Mouse (Mus musculus) pancreas, adult 10 weeks (tissue): ENCODE data around the gene Podn. TPM values are rescaled to one million over a fixed set of nuclear protein-coding genes. Genes with fewer than 3 reads are reported as not detected.

Experiments used
- polyA plus RNA-seq: library from polyadenylated mRNA; stranded (reverse); fragments of 350-450 nt; fragmentation: Illumina TruSeq; extraction: RNeasy Lipid Tissue Mini Kit (QIAGEN cat#74804); gene quantifications from one replicate; pipeline ENCODE4 v1.2.3, GENCODE M21; 2015; ENCODE audit warnings: low read depth, low replicate concordance; ENCODE audit not compliant: insufficient read depth

The Podn gene
- 10.8 TPM for polyA plus RNA-seq

GRCm38 (mm10) chr4:108096345-108096744 lies at the start of gene Podn:
TSS of gene Podn (minus strand) at chr4:108096445.

GRCm38 (mm10) chr4:108144880-108145279 lies 48.6 kb upstream of the Podn start, which contains the start of gene Scp2:
TSS of gene Scp2 (minus strand) at chr4:108144998.

GRCm38 (mm10) chr4:107967966-107968682 lies 128.1 kb downstream of the Podn start, which contains the start of gene Slc1a7:
TSS of gene Slc1a7 (plus strand) at chr4:107968332.

Other genes starting within 250 kb of the Podn start
- 17.0 TPM for gene Magoh, start 216.7 kb downstream of the Podn start, polyA plus RNA-seq
- 24.7 TPM for gene 0610037L13Rik, start 206.6 kb downstream of the Podn start, polyA plus RNA-seq
- gene Cpt2, start 172.8 kb downstream of the Podn start, polyA plus RNA-seq, result 12.1 TPM
- 0.26 TPM for gene Slc1a7, start 128.1 kb downstream of the Podn start, polyA plus RNA-seq
- 60.6 TPM for gene Scp2, start 48.6 kb upstream of the Podn start, polyA plus RNA-seq
- gene Echdc2, start 69.0 kb upstream of the Podn start, polyA plus RNA-seq, result 145 TPM
- not detected for gene Zyg11a, start 121.6 kb upstream of the Podn start, polyA plus RNA-seq
- 2.5 TPM for gene Zyg11b, start 204.7 kb upstream of the Podn start, polyA plus RNA-seq
- gene Coa7, start 231.7 kb upstream of the Podn start, polyA plus RNA-seq, result 0.92 TPM